Mouse (Mus musculus): Measurements from ENCODE around the gene Trh.

Trh gene

DNA sequence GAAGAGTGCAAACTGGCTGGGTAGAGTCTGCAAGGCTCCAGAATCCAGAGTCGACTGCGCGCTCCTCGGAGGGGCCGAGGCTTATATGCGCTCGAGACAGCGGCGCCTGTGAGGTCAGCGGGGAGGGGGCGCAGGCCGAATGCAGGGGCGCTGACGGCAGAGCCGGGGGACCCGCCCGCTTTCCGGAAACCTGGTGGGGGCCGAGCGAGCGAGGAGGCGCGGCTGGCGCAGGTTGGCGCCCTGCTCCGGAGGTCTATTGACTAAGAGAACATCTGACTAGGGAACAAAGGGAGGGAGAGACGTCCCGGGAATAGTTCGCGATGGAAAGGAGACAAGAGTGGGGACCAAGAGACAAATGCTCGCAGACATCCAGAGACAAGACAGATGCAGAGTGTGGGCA, at the start of gene Trh:
Gene Trh (minus strand): TSS at position 60 of the 400 bp plus-strand sequence.
- DNase-seq (ENCODE audit: low read depth, low spot score) = no peak

DNA sequence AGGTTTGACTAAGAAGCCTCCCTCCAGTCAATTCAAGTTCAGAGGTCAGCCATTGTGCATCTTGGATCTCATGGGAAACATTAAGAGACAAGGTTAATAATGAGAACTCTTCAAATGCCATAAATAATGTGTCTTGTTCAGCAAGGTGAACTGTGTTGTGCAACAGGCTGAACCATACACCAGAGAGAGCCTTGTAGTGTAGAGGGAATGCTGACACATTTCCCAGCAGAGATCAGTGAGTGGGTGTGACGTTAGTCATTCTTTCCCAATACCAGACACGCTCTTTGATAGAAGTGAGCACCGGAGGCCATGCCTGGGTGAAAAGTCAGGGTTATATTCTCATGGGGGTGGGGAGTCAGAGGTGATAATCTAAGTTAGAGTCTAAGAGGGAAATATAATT, 46.4 kb upstream of the Trh start:
- DNase-seq (ENCODE audit: low read depth, low spot score) = no peak

DNA sequence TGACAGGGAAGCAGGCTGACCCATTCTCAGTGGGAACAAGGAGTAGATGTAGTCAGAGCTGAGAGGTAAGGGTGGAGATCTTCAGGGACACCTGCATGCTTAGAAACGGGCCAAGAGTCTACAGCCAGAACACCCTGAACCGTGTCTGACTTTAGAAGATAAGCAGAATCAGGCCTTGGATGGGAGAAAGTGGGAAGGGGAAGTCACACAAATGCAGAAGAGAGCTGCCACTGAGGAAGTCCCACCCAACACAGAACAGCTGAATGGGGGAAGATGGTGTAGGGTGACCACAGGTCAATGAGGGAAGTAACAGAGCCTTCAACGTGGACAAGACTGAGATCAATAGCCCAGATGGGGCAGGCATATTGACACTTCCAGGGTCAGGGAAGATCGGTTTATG, 42.4 kb upstream of the Trh start:
- DNase-seq (ENCODE audit: low read depth, low spot score) = no peak

DNA sequence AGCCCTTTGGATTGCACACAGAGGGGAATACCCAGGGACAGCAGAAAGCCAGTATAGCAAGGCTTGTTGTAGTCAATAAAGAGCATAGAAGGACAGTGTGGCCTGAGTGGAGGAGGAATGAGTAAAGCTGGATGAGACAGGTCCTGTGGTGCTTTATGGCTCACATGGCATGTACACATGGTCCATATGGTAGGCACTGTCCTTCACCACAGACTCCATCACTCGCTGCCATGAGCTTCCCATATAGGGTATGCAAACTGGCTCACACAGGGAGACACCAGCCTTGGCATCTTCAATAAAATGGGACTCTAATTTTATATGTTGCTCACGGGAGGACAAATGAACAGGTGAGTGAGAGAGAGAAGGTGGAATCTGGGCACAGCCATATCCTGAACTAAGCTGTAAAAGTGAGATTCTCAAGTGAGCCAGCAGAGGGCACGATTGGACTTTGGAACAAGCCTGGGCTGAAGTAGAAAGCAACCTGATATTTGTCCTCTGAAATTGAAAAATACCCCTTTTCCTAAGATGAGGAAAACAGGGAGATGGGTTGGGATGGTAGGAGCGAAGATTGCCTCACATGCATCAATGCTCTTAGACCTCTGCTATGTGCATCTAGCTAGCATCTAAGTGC, 41.9 kb upstream of the Trh start:
- peak; percentile 11 for DNase-seq (ENCODE audit: low read depth, low spot score)

DNA sequence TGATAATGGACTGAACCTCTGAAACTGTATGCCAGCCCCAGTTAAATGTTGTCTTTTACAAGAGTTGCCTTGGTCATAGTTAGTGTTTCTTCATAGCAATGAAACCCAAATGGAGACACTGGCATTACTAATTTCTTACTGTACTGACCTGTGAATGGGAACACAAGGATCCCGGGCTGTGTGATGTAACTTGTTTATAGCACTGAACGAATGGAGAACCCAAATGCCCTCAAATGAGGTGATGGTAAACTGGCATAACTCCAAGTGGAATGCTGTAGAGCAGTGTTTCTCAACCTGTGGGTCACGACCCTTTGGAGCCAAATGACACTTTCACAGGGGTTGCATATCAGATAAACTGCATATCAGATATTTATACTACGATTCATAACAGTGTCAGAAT, 41.1 kb upstream of the Trh start:
- no peak for DNase-seq (ENCODE audit: low read depth, low spot score)

DNA sequence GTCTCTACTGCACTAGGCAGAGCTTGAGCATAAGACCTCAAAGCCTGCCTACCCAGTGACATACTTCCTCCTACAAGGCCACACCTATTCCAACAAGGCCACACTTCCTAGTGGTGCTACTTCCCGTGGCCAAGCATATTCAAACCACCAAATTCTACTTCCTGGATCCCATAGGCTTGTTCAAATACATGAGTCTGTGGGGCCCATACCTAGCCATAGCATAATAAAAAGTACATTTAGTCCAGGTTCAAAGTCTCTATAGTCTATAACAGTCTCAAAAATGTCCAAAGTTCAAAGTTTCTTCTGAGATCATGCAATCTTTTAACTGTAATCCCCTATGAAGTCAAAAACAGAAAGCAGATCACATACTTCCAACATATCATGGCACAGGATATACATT, 32.7 kb upstream of the Trh start:
- no peak for DNase-seq (ENCODE audit: low read depth, low spot score)

DNA sequence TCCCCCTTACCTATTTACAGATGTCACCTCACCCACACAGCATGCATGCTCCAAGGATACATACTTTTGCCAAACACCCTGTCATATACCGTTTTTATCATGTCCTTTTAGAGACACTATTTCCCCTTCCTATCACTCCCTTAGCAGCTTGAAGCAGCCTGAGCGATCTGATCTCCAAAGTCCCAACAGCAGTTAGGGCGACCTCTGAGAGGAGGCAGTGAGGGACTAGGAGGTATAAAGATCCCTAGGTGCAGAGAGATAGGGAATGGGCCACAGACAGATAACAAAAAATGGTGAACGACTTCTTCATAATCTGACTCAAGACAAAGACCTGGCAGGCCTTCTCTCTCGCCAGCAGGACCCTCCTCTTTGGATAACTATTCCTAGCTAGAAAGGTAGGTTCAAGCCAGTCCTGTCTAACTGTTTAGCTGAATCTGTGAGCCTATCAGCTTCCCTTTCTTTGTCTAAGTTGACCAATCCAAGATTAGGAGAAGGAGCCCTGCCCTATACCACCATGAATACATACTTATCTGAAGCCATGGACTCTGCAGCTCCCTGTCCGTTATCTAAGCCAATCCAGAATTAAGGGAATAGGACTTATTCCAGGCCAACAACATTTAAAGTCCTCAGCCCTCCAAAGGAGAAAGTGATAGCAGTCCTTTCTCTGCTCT, 29.3 kb upstream of the Trh start:
- no peak for DNase-seq (ENCODE audit: low read depth, low spot score)

DNA sequence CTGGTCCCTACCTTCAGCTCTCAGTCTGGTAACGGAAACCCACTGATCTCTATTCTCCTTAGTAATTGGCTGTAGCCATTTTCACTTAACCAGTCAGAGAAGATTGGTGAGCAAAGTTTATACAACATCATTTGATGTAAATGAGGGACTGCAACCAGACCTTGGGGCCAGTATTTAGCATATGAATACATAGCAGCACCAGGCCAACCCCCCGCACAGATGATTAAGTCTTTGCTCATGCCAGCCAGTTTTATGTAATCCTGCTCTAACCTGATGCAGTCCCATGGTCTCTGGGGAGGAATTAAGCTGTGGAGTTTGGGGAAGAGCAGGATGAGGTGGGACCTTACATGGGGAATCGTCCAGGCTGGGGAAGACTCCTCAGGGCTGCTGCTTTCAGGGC, 28.2 kb upstream of the Trh start:
- DNase-seq (ENCODE audit: low read depth, low spot score) = no peak

DNA sequence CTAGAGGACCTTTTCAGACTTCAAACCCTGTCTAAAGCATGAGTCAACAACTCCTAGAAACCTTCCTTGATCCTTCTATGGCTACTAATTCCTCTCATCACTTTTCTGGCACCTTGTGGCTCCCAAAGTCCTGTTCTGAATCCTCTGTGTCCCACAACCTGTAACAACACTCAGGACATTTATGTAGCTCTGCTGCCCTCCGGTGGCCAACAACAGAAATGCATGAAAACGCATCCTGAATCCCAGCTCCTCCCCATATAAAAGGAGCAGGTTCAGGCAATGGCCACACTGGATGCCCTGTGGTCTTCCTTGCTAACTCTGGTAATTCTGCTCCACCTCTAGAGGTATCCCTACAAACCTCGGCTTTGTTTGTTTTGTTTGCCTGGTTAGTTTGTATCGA, 24.6 kb upstream of the Trh start:
- peak; percentile 73 for DNase-seq (ENCODE audit: low read depth, low spot score)

DNA sequence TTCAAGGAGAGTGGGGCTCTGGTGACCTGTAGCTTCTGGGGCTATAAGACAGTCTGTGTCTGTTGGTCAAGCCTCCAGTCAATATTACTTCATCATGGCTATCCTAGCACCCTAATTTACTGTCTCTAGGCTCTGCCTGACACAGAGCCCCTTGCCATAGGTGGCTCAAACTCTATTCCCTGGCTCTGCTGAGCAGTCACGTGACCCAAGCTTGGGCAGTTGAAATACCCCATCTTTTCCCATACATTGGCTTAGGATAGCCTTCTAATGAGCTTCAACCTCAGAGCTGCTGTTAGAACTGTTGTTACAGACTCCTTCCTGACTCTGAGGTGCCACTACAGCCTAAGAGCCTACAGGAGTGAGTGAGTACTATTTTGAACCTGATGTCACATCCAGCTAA, 23.6 kb upstream of the Trh start:
- no peak for DNase-seq (ENCODE audit: low read depth, low spot score)

DNA sequence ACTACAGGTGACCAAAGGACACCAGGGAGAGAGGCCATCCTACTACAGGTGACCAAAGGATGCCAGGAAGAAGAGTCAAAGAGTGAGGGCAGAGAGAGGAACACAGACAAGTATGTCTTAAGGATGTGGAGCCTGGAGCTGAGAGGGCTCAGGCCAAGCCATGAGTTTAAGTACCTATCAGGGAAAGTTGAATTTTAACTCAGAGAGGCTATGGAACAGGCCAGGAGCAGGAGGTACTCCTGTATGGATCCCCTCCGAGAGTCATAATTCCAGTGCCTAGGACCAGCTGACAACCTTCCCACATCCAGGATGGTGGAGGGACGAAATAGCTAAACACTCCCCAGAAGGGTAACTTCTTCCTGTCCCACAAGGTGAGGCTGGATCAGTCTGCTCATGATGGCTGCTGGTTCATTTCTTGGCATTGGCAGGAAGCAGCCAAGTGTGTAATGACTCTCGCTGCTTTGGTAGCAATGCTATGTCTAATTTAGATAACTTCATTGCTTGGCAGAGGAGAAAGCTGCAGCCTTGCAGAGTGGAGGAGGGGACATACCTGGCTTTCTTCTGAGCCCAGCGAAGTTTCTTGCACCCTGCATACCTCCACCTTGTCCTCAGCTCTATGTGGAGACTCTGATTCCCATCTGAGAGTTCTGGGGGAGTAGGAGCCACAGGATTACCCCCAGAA, 16.9 kb upstream of the Trh start:
- DNase-seq (ENCODE audit: low read depth, low spot score) = no peak

DNA sequence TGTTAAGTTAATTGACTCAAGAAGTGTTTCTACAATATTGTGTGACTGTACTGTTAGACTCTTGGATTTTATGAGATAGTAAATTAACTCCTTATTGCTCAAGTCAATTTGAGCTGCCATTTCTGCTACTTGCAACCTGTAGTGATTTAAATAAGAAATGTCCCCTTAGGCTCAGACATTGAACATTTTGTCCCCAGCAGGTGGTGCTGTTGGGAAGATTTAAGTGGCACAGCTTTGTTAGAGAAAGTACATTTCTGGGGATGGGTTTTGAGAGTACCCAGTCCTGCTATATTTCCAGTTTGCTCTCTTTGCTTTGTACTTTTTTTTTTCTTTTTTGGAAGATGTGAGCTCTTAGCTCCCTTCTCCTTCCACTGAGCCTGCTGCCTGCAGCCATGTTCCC, 10.9 kb upstream of the Trh start:
- DNase-seq (ENCODE audit: low read depth, low spot score) = no peak

DNA sequence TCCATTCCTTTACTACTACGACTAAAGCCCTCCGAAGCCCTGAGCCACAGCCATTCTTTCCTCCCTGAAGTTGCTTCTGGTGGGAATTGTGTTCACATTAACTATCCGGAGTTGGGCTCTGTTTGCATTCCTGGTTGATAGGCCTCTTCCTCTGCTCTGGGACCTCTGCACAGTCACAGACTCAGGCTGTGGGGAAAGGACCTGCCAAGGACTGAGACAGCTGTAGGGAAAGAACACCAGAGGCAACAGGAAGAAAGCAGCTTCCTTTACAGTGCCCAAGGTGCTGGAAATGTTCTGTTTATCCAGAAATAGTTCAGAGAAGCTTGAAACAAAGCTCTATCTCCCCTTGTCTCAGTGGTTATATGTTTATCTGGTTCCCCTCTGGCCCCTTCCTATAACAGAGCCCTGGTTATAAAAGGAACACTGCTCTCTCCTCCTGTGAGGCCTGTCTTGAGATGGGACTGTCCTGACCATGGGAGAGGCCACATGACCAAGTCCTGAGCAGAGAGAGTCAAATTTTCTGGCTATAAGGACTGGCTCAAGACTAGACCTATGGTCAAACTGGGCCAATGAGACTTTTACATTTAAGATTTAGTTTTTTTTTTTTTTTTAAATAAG, 8.9 kb upstream of the Trh start:
- no peak for DNase-seq (ENCODE audit: low read depth, low spot score)

DNA sequence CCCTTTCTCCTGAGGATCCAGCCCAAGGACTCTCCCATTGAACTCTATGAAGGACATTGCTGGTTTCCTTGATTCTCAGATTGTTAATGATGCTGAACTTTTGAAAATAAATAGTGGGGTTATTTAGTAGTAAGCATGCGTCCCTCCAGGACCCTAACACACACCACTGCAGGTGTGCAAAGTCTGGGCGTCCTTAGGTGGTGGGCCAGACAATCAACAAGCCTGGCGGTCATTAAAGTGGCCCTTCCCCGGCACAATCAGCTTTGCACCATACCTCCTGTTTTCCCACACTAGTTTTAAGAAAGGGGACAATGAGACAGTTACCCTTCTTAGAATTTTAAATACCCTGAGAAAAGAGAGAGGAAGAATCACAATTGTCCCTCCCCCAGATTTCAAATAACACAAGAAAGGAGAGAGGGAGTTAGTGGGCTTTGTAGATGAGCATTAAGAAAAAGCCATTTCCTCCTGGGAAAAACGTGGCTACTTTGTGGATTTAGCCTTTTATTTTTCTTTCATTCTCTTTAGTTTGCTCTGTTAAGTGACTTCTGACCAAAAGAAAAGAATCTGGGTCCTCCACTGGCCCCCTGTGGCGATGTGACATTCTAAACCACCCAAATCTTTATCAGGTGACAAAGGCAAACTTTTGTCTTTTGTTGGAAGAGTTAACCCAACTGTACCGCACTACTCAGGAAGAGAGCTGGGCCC, 2.9 kb upstream of the Trh start:
- no peak for DNase-seq (ENCODE audit: low read depth, low spot score)

DNA sequence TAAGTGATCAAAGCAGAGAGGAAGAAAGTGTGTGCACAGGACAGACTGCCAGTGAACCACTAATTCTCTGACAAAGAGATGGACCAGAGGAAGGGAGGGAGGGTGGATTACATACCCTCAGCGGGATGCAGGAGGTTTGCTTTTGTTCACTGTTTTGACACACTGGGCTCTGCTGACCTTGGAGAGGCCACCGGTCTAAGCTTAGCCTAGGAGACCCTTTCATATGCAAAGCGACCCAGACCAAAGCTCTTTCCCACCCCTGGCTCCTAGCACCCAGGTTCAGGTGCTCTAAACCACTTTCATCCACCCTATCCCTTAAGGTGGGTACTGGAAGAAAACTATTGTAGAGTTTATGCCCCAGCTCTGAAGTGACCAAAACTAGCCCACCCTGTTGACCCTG, 1.9 kb upstream of the Trh start:
- DNase-seq (ENCODE audit: low read depth, low spot score) = no peak

DNA sequence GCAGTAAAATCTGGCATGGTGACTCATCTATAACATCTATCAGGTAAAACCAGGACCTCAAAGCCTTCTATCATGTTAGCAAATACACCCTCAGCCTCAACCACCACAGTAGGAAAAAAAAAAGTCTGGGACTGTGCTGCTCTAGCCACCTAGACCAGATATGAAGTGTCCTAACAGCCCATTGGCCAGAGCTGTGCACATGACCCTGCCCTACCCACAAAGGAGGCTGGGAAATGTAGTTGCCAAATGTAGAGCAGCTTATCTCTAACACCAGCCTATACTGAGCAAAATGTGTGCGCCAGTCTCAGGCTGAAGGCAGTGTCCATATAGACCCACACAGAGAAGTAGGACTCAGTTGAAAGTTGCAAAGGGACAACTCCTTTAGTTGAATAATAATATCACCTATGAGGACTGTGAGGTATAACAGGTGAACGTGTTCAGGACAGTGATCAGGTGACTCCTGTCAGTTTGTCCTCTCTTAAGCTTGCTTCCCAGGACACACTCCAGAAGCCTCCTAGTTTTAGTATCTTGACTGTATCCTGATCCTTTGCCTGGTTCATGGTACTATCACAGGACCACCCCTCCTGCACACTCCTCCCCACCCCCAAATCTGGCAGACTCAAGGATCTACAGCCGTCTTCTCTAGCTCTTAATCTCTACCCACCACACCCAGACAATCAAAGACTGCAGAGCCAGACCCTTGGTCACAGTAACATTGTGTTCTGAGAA, 3.1 kb downstream of the Trh start:
- peak; percentile 43 for DNase-seq (ENCODE audit: low read depth, low spot score)

DNA sequence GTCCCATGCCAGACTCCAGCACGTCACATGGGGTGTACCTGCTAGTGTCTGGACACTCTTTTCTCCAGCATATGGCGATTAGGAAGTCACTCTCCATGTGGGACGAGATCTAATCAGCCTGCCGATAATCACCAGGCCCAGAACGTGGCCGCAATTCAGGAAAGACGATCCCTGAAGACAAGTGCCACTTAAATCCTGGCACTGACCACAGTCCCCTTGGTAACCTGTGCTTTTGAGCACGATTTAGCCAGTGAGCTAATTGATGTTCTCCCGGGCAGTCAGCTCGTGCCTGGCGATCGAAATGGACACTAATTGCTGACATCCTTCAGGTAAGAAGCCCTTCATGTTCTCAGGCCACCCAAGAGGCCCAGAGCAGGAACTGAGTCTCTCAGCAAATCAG, 9.4 kb downstream of the Trh start:
- DNase-seq (ENCODE audit: low read depth, low spot score) = no peak

DNA sequence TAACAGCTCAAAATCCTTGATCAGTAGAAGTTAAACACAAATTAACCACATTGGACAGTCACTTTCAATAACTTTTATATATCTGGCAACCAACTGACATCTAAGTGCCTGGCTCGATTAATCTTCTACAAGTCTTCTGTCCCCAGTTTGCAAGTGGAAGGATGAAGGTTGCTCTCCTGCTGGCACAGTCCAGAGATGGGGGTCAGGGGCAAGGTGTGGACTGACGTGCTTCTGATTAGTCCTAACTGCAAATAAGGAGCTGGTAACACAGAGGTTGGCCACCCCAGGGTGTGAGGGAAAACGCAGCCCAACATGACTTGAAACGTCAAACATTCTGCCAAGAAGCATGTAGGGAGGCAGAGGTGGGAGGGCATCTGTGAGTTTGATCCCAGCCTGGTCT, 12.7 kb downstream of the Trh start:
- DNase-seq (ENCODE audit: low read depth, low spot score) = no peak

DNA sequence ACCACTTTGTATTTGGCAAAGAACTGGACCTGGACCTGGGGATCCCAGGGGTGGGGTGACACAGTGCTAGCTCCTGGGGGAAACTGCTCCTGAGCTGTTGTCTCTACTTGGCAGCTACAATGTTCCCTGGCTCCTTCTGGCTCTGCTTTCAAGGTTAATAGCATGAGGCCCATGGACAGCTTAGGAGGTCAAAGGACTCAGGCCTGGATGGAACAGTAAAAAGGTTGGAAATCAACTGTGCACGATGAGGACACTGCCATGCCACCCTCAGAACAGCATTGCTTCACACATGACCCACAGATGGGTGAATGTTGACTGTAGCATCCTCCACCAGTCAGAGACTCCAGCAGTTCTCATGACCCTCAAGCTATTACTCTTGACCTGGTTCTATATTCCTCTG, 13.1 kb downstream of the Trh start:
- no peak for DNase-seq (ENCODE audit: low read depth, low spot score)

DNA sequence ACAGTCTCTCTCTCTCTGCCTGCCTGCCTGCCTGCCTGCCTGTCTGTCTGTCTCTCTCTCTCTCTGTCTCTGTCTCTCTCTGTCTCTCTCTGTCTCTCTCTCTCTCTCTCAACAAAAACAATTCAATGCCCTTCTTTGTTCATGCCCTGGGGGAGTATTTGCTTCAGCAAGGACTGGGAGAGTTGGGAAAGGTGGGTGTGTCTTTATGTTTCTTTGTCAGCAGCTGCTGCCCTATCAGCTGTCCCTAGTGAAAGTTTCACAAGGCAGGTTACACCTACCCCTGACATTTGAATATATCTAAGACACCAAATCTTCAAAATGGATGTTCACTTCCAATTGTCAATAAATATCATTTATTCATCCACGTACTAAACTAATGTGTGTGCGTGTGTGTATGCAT, 14.9 kb downstream of the Trh start:
- DNase-seq (ENCODE audit: low read depth, low spot score) = no peak

DNA sequence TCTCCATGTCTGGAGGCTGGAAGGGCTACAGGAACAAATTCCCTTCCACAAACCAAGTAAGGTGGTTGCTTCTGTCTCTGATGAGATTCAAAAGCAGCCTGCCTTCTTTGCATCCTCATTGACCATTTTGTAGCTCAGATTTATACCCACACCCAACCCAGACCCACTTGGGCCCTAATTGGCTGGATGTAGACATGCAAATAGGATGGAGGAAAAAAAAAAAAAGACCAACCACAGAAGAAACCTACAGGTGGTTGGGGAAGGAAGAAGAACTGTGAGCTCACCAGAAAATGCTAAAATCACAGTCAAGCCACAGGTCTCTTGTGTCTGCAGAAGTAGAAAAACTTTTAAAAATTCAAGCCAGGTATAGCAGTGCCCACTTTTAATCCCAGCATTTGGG, 15.3 kb downstream of the Trh start:
- DNase-seq (ENCODE audit: low read depth, low spot score) = no peak

DNA sequence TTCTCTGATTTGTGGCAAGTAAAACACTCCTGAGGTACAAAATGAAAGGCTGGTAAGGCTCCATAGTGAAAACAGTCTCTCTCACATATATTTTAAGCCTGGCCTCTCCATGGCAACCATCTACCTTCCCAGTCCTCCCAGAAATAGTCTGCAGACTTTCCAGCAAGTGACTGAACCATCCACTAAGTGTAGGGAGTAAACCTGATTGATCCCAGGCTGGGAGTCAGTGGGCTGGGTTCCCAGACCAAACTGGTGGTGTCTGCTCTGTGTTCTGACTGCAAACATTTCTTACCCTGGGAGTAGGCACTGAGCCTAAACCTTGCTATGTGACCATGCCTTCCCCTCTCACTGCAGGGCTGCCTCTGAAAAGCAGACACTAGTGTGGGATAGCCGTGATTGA, 19.5 kb downstream of the Trh start:
- no peak for DNase-seq (ENCODE audit: low read depth, low spot score)

All from CD4-positive, CD25-positive, alpha-beta regulatory T cell, adult 2 months (primary cell).